Mouse (Mus musculus) forebrain, embryonic 11.5 days (tissue): ENCODE data around the gene Cenpb. TPM values are rescaled to one million over a fixed set of nuclear protein-coding genes. Genes with fewer than 3 reads are reported as not detected.

Source experiments
- ATAC-seq: fragments of 200-750 bp; cut with Nextera tagmentation; replicated peaks from 2 replicates; pipeline ENCODE4 v1.8.0; 2017; ENCODE audit warnings: moderate TSS enrichment; ENCODE audit not compliant: low FRiP score
- DNase-seq: peaks from one replicate; pipeline ENCODE4 v3.0.0-alpha.2; 2017; ENCODE audit warnings: low spot score
- H3K27ac ChIP-seq: fragments of 300-500 bp; sonication (generic); 2 replicates; pipeline ENCODE4 v1.5.1; 2014; ENCODE audit warnings: low read depth, low read length
- H3K27me3 ChIP-seq: fragments of 300-500 bp; sonication (generic); 2 replicates; pipeline ENCODE4 v1.6.1; 2014; ENCODE audit warnings: mild to moderate bottlenecking, low read length, mixed read lengths; ENCODE audit not compliant: control insufficient read depth, insufficient read depth
- H3K36me3 ChIP-seq: fragments of 300-500 bp; sonication (generic); 2 replicates; pipeline ENCODE4 v1.6.1; 2014; ENCODE audit warnings: mild to moderate bottlenecking, low read length, moderate library complexity, mixed read lengths; ENCODE audit not compliant: control insufficient read depth, insufficient read depth
- H3K4me1 ChIP-seq: fragments of 300-500 bp; sonication (generic); replicated peaks from 2 replicates; pipeline ENCODE4 v1.6.1; 2014; ENCODE audit warnings: low read length, mixed read lengths; ENCODE audit not compliant: control insufficient read depth, insufficient read depth
- H3K4me2 ChIP-seq: fragments of 300-500 bp; sonication (generic); 2 replicates; pipeline ENCODE4 v1.6.1; 2014; ENCODE audit warnings: low read depth, mild to moderate bottlenecking, low read length, moderate library complexity, mixed read lengths; ENCODE audit not compliant: severe bottlenecking
- H3K4me3 ChIP-seq: fragments of 300-500 bp; sonication (generic); 2 replicates; pipeline ENCODE4 v1.5.1; 2014; ENCODE audit warnings: low read depth, low read length
- H3K9ac ChIP-seq: fragments of 300-500 bp; sonication (generic); 2 replicates; pipeline ENCODE4 v1.6.1; 2014; ENCODE audit warnings: low read length
- H3K9me3 ChIP-seq: fragments of 300-500 bp; sonication (generic); 2 replicates; pipeline ENCODE4 v1.6.1; 2016; ENCODE audit warnings: low read length, mixed read lengths; ENCODE audit not compliant: control insufficient read depth
- WGBS: fragments of 180-500 bp; shearing (Covaris S2); extraction: QIAGEN DNeasy Blood & Tissue Kit; methylation state at CpG from one replicate; pipeline ENCODE4 v1.1.7; 2014; 5-methylcytosine and 5-hydroxymethylcytosine counted together
- polyA plus RNA-seq: library from polyadenylated mRNA; unstranded; fragments of >200 nt; fragmentation: Nextera tagmentation; extraction: Ambion mirVana; gene quantifications from 2 replicates; pipeline ENCODE4 v1.2.1, GENCODE M21; 2014

Gene Cenpb
- polyA plus RNA-seq, 1 experiment from 2014 or later, result 12.3 TPM

- ATAC-seq, result no peak
- no peaks in the 10 kb centered on the region; the same call in 1 of the 2 replicates for H3K36me3 ChIP-seq
- H3K27ac ChIP-seq, result no peak overlapping the region
- H3K4me1 ChIP-seq, result no peaks in the 10 kb centered on the region
- no peak for DNase-seq
- H3K9ac ChIP-seq, result no peak overlapping the region
- 82% methylated on average over 8 of the region's 8 CpGs for WGBS
- no peak overlapping the region for H3K4me2 ChIP-seq
- no peak overlapping the region for H3K4me3 ChIP-seq
- H3K27me3 ChIP-seq, result no peaks in the 10 kb centered on the region
- H3K9me3 ChIP-seq, result no peaks in the 10 kb centered on the region
Observed at GRCm38 (mm10) chr2:131134826-131135400, 45.0 kb downstream of the Cenpb start.

GRCm38 (mm10) chr2:131134381-131134780 is 45.5 kb downstream of the Cenpb start:
- WGBS, result 44% methylated on average over 1 of the region's 1 CpGs
- Histone ChIP-seq H3K4me2 (no peak overlapping the region), H3K27me3 (no peaks in the 10 kb centered on the region), H3K4me3 (no peak overlapping the region), H3K9ac (no peak overlapping the region), H3K36me3 (no peaks in the 10 kb centered on the region; the same call in 1 of the 2 replicates), H3K27ac (no peak overlapping the region), H3K9me3 (no peaks in the 10 kb centered on the region), H3K4me1 (no peaks in the 10 kb centered on the region)
- ATAC-seq (no peak), DNase-seq (no peak)

- DNase-seq, result no peak
- WGBS, result 91% methylated on average over 9 of the region's 9 CpGs
- H3K27ac ChIP-seq, result no peak within 1 kb of the TSS
Observed at GRCm38 (mm10) chr2:131132930-131133547, 46.8 kb downstream of the Cenpb start, which contains the start of gene Gm11037. Gene Gm11037, plus strand, starts transcription at chr2:131133497.

GRCm38 (mm10) chr2:131132111-131132888 is 47.6 kb downstream of the Cenpb start:
- H3K27me3 ChIP-seq, result no peaks in the 10 kb centered on the region
- H3K4me1 ChIP-seq, result peaks cover under 1% of the 10 kb centered on the region; the same call in 1 of the 2 replicates
- ATAC-seq (no peak), DNase-seq (no peak)
- no peak overlapping the region for H3K27ac ChIP-seq
- no peak overlapping the region for H3K4me3 ChIP-seq
- no peaks in the 10 kb centered on the region for H3K36me3 ChIP-seq
- no peak overlapping the region for H3K9ac ChIP-seq
- 87% methylated on average over 10 of the region's 10 CpGs for WGBS
- H3K9me3 ChIP-seq, result no peaks in the 10 kb centered on the region
- H3K4me2 ChIP-seq, result no peak overlapping the region

More at GRCm38 (mm10) chr2:131132930-131133547, 46.8 kb downstream of the Cenpb start, which contains the start of gene Gm11037:
- H3K9ac ChIP-seq, result no peak within 1 kb of the TSS
- H3K4me3 ChIP-seq, result no peak within 1 kb of the TSS
- no peak within 1 kb of the TSS for H3K4me2 ChIP-seq
- no peaks in the 10 kb centered on the region for H3K4me1 ChIP-seq
- ATAC-seq, result no peak
- H3K9me3 ChIP-seq, result no peaks in the 10 kb centered on the region
- H3K27me3 ChIP-seq, result no peaks in the 10 kb centered on the region
- no peaks in the 10 kb centered on the region; the same call in 1 of the 2 replicates for H3K36me3 ChIP-seq

- H3K4me1 ChIP-seq, result peaks cover 9% of the 10 kb centered on the region; the same call in 1 of the 2 replicates
- ATAC-seq, result no peak
Observed at GRCm38 (mm10) chr2:131130849-131131248, 49.0 kb downstream of the Cenpb start.

GRCm38 (mm10) chr2:131129836-131130235 is 50.0 kb downstream of the Cenpb start:
- H3K9ac ChIP-seq, result no peak overlapping the region
- H3K27me3 ChIP-seq, result no peaks in the 10 kb centered on the region
- 82% methylated on average over 5 of the region's 5 CpGs for WGBS
- H3K4me2 ChIP-seq, result no peak overlapping the region
- no peaks in the 10 kb centered on the region for H3K9me3 ChIP-seq
- peaks cover 9% of the 10 kb centered on the region; the same call in 1 of the 2 replicates for H3K4me1 ChIP-seq
- ATAC-seq, result no peak
- DNase-seq, result peak; percentile 47
- no peak overlapping the region for H3K4me3 ChIP-seq
- H3K27ac ChIP-seq, result no peak overlapping the region
- no peaks in the 10 kb centered on the region for H3K36me3 ChIP-seq

More at GRCm38 (mm10) chr2:131130849-131131248, 49.0 kb downstream of the Cenpb start:
- no peak overlapping the region for H3K4me3 ChIP-seq
- H3K4me2 ChIP-seq, result no peak overlapping the region
- no peaks in the 10 kb centered on the region for H3K36me3 ChIP-seq
- DNase-seq, result no peak
- no peaks in the 10 kb centered on the region for H3K9me3 ChIP-seq
- 85% methylated on average over 2 of the region's 2 CpGs for WGBS
- H3K27me3 ChIP-seq, result no peaks in the 10 kb centered on the region
- H3K27ac ChIP-seq, result no peak overlapping the region
- no peak overlapping the region for H3K9ac ChIP-seq

GRCm38 (mm10) chr2:131128636-131129157 is 51.2 kb downstream of the Cenpb start:
- DNase-seq, result no peak
- no peaks in the 10 kb centered on the region for H3K36me3 ChIP-seq
- H3K27me3 ChIP-seq, result no peaks in the 10 kb centered on the region
- no peak overlapping the region for H3K27ac ChIP-seq
- H3K9me3 ChIP-seq, result no peaks in the 10 kb centered on the region
- H3K9ac ChIP-seq, result no peak overlapping the region
- no peak overlapping the region for H3K4me2 ChIP-seq
- H3K4me3 ChIP-seq, result no peak overlapping the region; the same call in 1 of the 2 replicates
- 91% methylated on average over 3 of the region's 3 CpGs for WGBS
- H3K4me1 ChIP-seq, result peaks cover 9% of the 10 kb centered on the region; the same call in 1 of the 2 replicates
- ATAC-seq, result no peak

GRCm38 (mm10) chr2:131128211-131128610 is 51.7 kb downstream of the Cenpb start:
- no peak for ATAC-seq
- Histone ChIP-seq H3K9me3 (no peaks in the 10 kb centered on the region), H3K27me3 (no peaks in the 10 kb centered on the region), H3K36me3 (no peaks in the 10 kb centered on the region), H3K27ac (no peak overlapping the region), H3K4me2 (peak overlapping the region; percentile 87; the same call in 1 of the 2 replicates), H3K4me1 (peaks cover 9% of the 10 kb centered on the region; the same call in 1 of the 2 replicates), H3K4me3 (peak overlapping the region; percentile 45; the same call in 1 of the 2 replicates), H3K9ac (no peak overlapping the region)
- no peak for DNase-seq
- 87% methylated on average over 5 of the region's 5 CpGs for WGBS
